Mouse (Mus musculus) olfactory bulb, adult 2 months (tissue): Measurements from ENCODE around the gene I830077J02Rik.

Source experiments
- CTCF ChIP-seq: fragments of 200-500 bp; IDR thresholded peaks from 2 replicates; pipeline ENCODE4 v1.5.1; 2012; ENCODE audit warnings: low read depth, mild to moderate bottlenecking, low read length, moderate library complexity; ENCODE audit not compliant: insufficient read depth
- POLR2A ChIP-seq: fragments of 200-500 bp; IDR thresholded peaks from 2 replicates; pipeline ENCODE4 v1.6.1; 2012; ENCODE audit warnings: mild to moderate bottlenecking, low read depth, low read length, moderate library complexity; ENCODE audit not compliant: insufficient read depth

DNA sequence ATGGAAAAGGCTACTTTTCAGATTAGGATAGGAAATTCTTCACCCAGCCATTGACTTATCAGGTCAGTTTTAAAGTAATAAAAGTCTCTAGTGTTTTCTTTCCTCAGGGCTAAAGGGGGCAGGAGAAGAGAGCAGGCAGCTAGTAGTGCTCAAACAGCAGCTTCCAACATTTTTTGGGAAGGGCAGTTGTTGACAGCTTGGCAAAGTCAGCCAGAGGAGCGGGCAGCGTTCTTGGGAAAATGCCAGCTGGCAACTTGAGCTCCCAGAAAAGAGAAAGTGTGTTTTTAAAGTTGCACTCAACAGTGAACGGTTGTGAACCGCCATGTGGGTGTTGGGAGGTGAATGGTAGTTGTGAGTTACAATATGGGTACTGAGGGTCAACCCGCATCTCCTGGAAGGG is 2.6 kb upstream of the I830077J02Rik start:
- no peak for TF ChIP-seq POLR2A
- no peak for TF ChIP-seq CTCF
